Mouse (Mus musculus): ENCODE data around the gene Dcaf10. TPM values are rescaled to one million over a fixed set of nuclear protein-coding genes. Genes with fewer than 3 reads are reported as not detected.

The Dcaf10 gene
- polyA plus RNA-seq, 1 experiment from 2014 or later: 10.6 TPM

GRCm38 (mm10) chr4:45402281-45402680 is 60.4 kb downstream of the Dcaf10 start:
- Histone ChIP-seq H3K4me2 (0 out of 2 replicates have a peak overlapping the region, but pooled peaks have one; percentile 5), H3K9ac (ENCODE audit: low read depth, low read length) (no peak overlapping the region), H3K4me1 (ENCODE audit: control insufficient read depth, insufficient read depth, low read length) (peaks cover 21% of the 10 kb centered on the region), H3K4me3 (ENCODE audit: low read depth, low read length) (no peak overlapping the region), H3K27me3 (ENCODE audit: control insufficient read depth, insufficient read depth, low read length) (no peaks in the 10 kb centered on the region), H3K9me3 (replicated peaks; ENCODE audit: control insufficient read depth, low read length) (no peaks in the 10 kb centered on the region), H3K27ac (ENCODE audit: low read depth, low read length) (no peak overlapping the region), H3K36me3 (ENCODE audit: control insufficient read depth, insufficient read depth, low read length) (peaks cover 15% of the 10 kb centered on the region)
- ATAC-seq (replicated peaks; ENCODE audit: insufficient number of reproducible peaks, low FRiP score, low TSS enrichment): no peak
- WGBS (ENCODE audit: insufficient replicate concordance): 93% methylated on average over 4 of the region's 4 CpGs

- peaks cover 23% of the 10 kb centered on the region for H3K4me1 ChIP-seq (ENCODE audit: control insufficient read depth, insufficient read depth, low read length)
These were observed 61.1 kb downstream of the Dcaf10 start for GRCm38 (mm10) chr4:45402878-45403498.

GRCm38 (mm10) chr4:45403499-45403878 is 61.6 kb downstream of the Dcaf10 start:
- H3K4me3 ChIP-seq (ENCODE audit: low read depth, low read length): no peak overlapping the region
- no peaks in the 10 kb centered on the region for H3K27me3 ChIP-seq (ENCODE audit: control insufficient read depth, insufficient read depth, low read length)
- no peak overlapping the region for H3K27ac ChIP-seq (ENCODE audit: low read depth, low read length)
- ATAC-seq (replicated peaks; ENCODE audit: insufficient number of reproducible peaks, low FRiP score, low TSS enrichment): no peak
- WGBS (ENCODE audit: insufficient replicate concordance): 83% methylated on average over 7 of the region's 7 CpGs
- H3K9ac ChIP-seq (ENCODE audit: low read depth, low read length): no peak overlapping the region
- H3K4me1 ChIP-seq (ENCODE audit: control insufficient read depth, insufficient read depth, low read length): peaks cover 23% of the 10 kb centered on the region
- H3K36me3 ChIP-seq (ENCODE audit: control insufficient read depth, insufficient read depth, low read length): peaks cover 15% of the 10 kb centered on the region
- H3K4me2 ChIP-seq: no peak overlapping the region
- H3K9me3 ChIP-seq (replicated peaks; ENCODE audit: control insufficient read depth, low read length): no peaks in the 10 kb centered on the region

More at GRCm38 (mm10) chr4:45402878-45403498, 61.1 kb downstream of the Dcaf10 start:
- ATAC-seq (replicated peaks; ENCODE audit: insufficient number of reproducible peaks, low FRiP score, low TSS enrichment): no peak
- Histone ChIP-seq H3K4me3 (ENCODE audit: low read depth, low read length) (no peak overlapping the region), H3K27me3 (ENCODE audit: control insufficient read depth, insufficient read depth, low read length) (no peaks in the 10 kb centered on the region), H3K27ac (ENCODE audit: low read depth, low read length) (no peak overlapping the region), H3K9ac (ENCODE audit: low read depth, low read length) (no peak overlapping the region), H3K9me3 (replicated peaks; ENCODE audit: control insufficient read depth, low read length) (no peaks in the 10 kb centered on the region), H3K4me2 (no peak overlapping the region), H3K36me3 (ENCODE audit: control insufficient read depth, insufficient read depth, low read length) (peaks cover 15% of the 10 kb centered on the region)
- WGBS (ENCODE audit: insufficient replicate concordance): 50% methylated on average over 7 of the region's 7 CpGs

GRCm38 (mm10) chr4:45404086-45404485 is 62.2 kb downstream of the Dcaf10 start:
- Histone ChIP-seq H3K4me2 (no peak overlapping the region), H3K4me3 (ENCODE audit: low read depth, low read length) (no peak overlapping the region), H3K27me3 (ENCODE audit: control insufficient read depth, insufficient read depth, low read length) (no peaks in the 10 kb centered on the region), H3K9me3 (replicated peaks; ENCODE audit: control insufficient read depth, low read length) (no peaks in the 10 kb centered on the region), H3K36me3 (ENCODE audit: control insufficient read depth, insufficient read depth, low read length) (peaks cover 10% of the 10 kb centered on the region), H3K9ac (ENCODE audit: low read depth, low read length) (no peak overlapping the region), H3K27ac (ENCODE audit: low read depth, low read length) (no peak overlapping the region), H3K4me1 (ENCODE audit: control insufficient read depth, insufficient read depth, low read length) (peaks cover 25% of the 10 kb centered on the region)
- no peak for ATAC-seq (replicated peaks; ENCODE audit: insufficient number of reproducible peaks, low FRiP score, low TSS enrichment)
- 92% methylated on average over 7 of the region's 7 CpGs for WGBS (ENCODE audit: insufficient replicate concordance)

GRCm38 (mm10) chr4:45405315-45405714 is 63.4 kb downstream of the Dcaf10 start:
- H3K9ac ChIP-seq (ENCODE audit: low read depth, low read length): no peak overlapping the region
- ATAC-seq (replicated peaks; ENCODE audit: insufficient number of reproducible peaks, low FRiP score, low TSS enrichment): no peak
- no peaks in the 10 kb centered on the region for H3K9me3 ChIP-seq (replicated peaks; ENCODE audit: control insufficient read depth, low read length)
- no peak overlapping the region for H3K4me3 ChIP-seq (ENCODE audit: low read depth, low read length)
- no peaks in the 10 kb centered on the region for H3K36me3 ChIP-seq (ENCODE audit: control insufficient read depth, insufficient read depth, low read length)
- H3K4me1 ChIP-seq (ENCODE audit: control insufficient read depth, insufficient read depth, low read length): peaks cover 26% of the 10 kb centered on the region
- H3K27me3 ChIP-seq (ENCODE audit: control insufficient read depth, insufficient read depth, low read length): no peaks in the 10 kb centered on the region
- H3K4me2 ChIP-seq: no peak overlapping the region
- no peak overlapping the region for H3K27ac ChIP-seq (ENCODE audit: low read depth, low read length)
- WGBS (ENCODE audit: insufficient replicate concordance): 76% methylated on average over 7 of the region's 7 CpGs

GRCm38 (mm10) chr4:45406397-45406796 is 64.5 kb downstream of the Dcaf10 start:
- Histone ChIP-seq H3K36me3 (ENCODE audit: control insufficient read depth, insufficient read depth, low read length) (no peaks in the 10 kb centered on the region), H3K9ac (ENCODE audit: low read depth, low read length) (peak overlapping the region; percentile 49), H3K27me3 (ENCODE audit: control insufficient read depth, insufficient read depth, low read length) (no peaks in the 10 kb centered on the region), H3K4me3 (ENCODE audit: low read depth, low read length) (no peak overlapping the region; the same call in 1 of the 2 replicates), H3K9me3 (replicated peaks; ENCODE audit: control insufficient read depth, low read length) (no peaks in the 10 kb centered on the region), H3K4me1 (ENCODE audit: control insufficient read depth, insufficient read depth, low read length) (peaks cover 26% of the 10 kb centered on the region), H3K27ac (ENCODE audit: low read depth, low read length) (no peak overlapping the region), H3K4me2 (peak overlapping the region; percentile 87)
- ATAC-seq (replicated peaks; ENCODE audit: insufficient number of reproducible peaks, low FRiP score, low TSS enrichment): no peak
- WGBS (ENCODE audit: insufficient replicate concordance): 90% methylated on average over 7 of the region's 7 CpGs

GRCm38 (mm10) chr4:45407001-45407702 is 65.3 kb downstream of the Dcaf10 start:
- H3K4me1 ChIP-seq (ENCODE audit: control insufficient read depth, insufficient read depth, low read length): peaks cover 26% of the 10 kb centered on the region
- no peaks in the 10 kb centered on the region for H3K9me3 ChIP-seq (replicated peaks; ENCODE audit: control insufficient read depth, low read length)
- H3K27me3 ChIP-seq (ENCODE audit: control insufficient read depth, insufficient read depth, low read length): no peaks in the 10 kb centered on the region
- peak overlapping the region; percentile 98 for H3K4me3 ChIP-seq (ENCODE audit: low read depth, low read length)
- peak overlapping the region; percentile 97 for H3K9ac ChIP-seq (ENCODE audit: low read depth, low read length)
- H3K27ac ChIP-seq (ENCODE audit: low read depth, low read length): no peak overlapping the region
- peak overlapping the region; percentile 87 for H3K4me2 ChIP-seq
- WGBS (ENCODE audit: insufficient replicate concordance): 62% methylated on average over 5 of the region's 5 CpGs
- H3K36me3 ChIP-seq (ENCODE audit: control insufficient read depth, insufficient read depth, low read length): no peaks in the 10 kb centered on the region
- no peak for ATAC-seq (replicated peaks; ENCODE audit: insufficient number of reproducible peaks, low FRiP score, low TSS enrichment)

- Histone ChIP-seq H3K4me1 (ENCODE audit: control insufficient read depth, insufficient read depth, low read length) (peaks cover 21% of the 10 kb centered on the region), H3K9ac (ENCODE audit: low read depth, low read length) (peak overlapping the region; percentile 97), H3K9me3 (replicated peaks; ENCODE audit: control insufficient read depth, low read length) (no peaks in the 10 kb centered on the region), H3K27me3 (ENCODE audit: control insufficient read depth, insufficient read depth, low read length) (no peaks in the 10 kb centered on the region), H3K27ac (ENCODE audit: low read depth, low read length) (peak overlapping the region; percentile 91), H3K4me2 (peak overlapping the region; percentile 87), H3K4me3 (ENCODE audit: low read depth, low read length) (peak overlapping the region; percentile 98), H3K36me3 (ENCODE audit: control insufficient read depth, insufficient read depth, low read length) (no peaks in the 10 kb centered on the region)
- ATAC-seq (replicated peaks; ENCODE audit: insufficient number of reproducible peaks, low FRiP score, low TSS enrichment): no peak
- 3% methylated on average over 19 of the region's 19 CpGs for WGBS (ENCODE audit: insufficient replicate concordance)
These were observed 65.9 kb downstream of the Dcaf10 start for GRCm38 (mm10) chr4:45407703-45408334.

Measured in heart, embryonic 11.5 days (tissue).